Mouse (Mus musculus) olfactory bulb, adult 2 months (tissue): ENCODE measurements around the gene Dpf1. TPM values are rescaled to one million over a fixed set of nuclear protein-coding genes. Genes with fewer than 3 reads are reported as not detected.

Source experiments
- H3K27ac ChIP-seq: fragments of 200-500 bp; 2 replicates; pipeline ENCODE4 v1.5.1; 2012; ENCODE audit warnings: low read depth, low read length; ENCODE audit not compliant: insufficient read depth
- H3K4me1 ChIP-seq: fragments of 200-500 bp; 2 replicates; pipeline ENCODE4 v1.6.1; 2012; ENCODE audit warnings: low read length; ENCODE audit not compliant: control insufficient read depth, insufficient read depth
- H3K4me3 ChIP-seq: fragments of 200-500 bp; 2 replicates; pipeline ENCODE4 v1.5.1; 2012; ENCODE audit warnings: mild to moderate bottlenecking, low read depth, low read length, moderate library complexity; ENCODE audit not compliant: insufficient read depth
- CTCF ChIP-seq: fragments of 200-500 bp; IDR thresholded peaks from 2 replicates; pipeline ENCODE4 v1.5.1; 2012; ENCODE audit warnings: low read depth, mild to moderate bottlenecking, low read length, moderate library complexity; ENCODE audit not compliant: insufficient read depth
- POLR2A ChIP-seq: fragments of 200-500 bp; IDR thresholded peaks from 2 replicates; pipeline ENCODE4 v1.6.1; 2012; ENCODE audit warnings: mild to moderate bottlenecking, low read depth, low read length, moderate library complexity; ENCODE audit not compliant: insufficient read depth
- WGBS: fragments of 180-500 bp; shearing (Covaris S2); methylation state at CpG from one replicate; pipeline ENCODE4 v1.1.7; 2018; 5-methylcytosine and 5-hydroxymethylcytosine counted together
- polyA plus RNA-seq: library from polyadenylated mRNA; stranded (reverse); fragments of >200 nt; gene quantifications from 2 replicates; pipeline ENCODE4 v1.2.4, GENCODE M21; 2012; ENCODE audit warnings: low replicate concordance; ENCODE audit not compliant: missing spikeins, insufficient read depth, insufficient read length

Dpf1 gene
- polyA plus RNA-seq, 1 experiment, result not detected

- peaks cover 50% of the 10 kb centered on the region for H3K4me1 ChIP-seq
- WGBS, result 24% methylated on average over 12 of the region's 12 CpGs
- no peak for TF ChIP-seq CTCF
- H3K4me3 ChIP-seq, result no peak overlapping the region
- peak overlapping the region; percentile 78 for H3K27ac ChIP-seq
Measured at GRCm38 (mm10) chr7:29341722-29342121, 38.0 kb downstream of the Dpf1 start.

GRCm38 (mm10) chr7:29342489-29343092 is 38.8 kb downstream of the Dpf1 start:
- WGBS, result 35% methylated on average over 8 of the region's 8 CpGs
- H3K4me1 ChIP-seq, result peaks cover 56% of the 10 kb centered on the region
- H3K27ac ChIP-seq, result peak overlapping the region; percentile 77
- TF ChIP-seq POLR2A, result no peak
- TF ChIP-seq CTCF, result no peak
- no peak overlapping the region for H3K4me3 ChIP-seq

GRCm38 (mm10) chr7:29343746-29344145 is 40.0 kb downstream of the Dpf1 start:
- TF ChIP-seq POLR2A (no peak), CTCF (no peak)
- Histone ChIP-seq H3K4me3 (no peak overlapping the region), H3K4me1 (peaks cover 67% of the 10 kb centered on the region), H3K27ac (peak overlapping the region; percentile 29; the same call in 1 of the 2 replicates)
- WGBS, result 67% methylated on average over 7 of the region's 7 CpGs

- H3K4me3 ChIP-seq, result no peak overlapping the region
- H3K4me1 ChIP-seq, result peaks cover 78% of the 10 kb centered on the region
- WGBS, result 17% methylated on average over 4 of the region's 4 CpGs
- no peak for TF ChIP-seq POLR2A
- TF ChIP-seq CTCF, result no peak
- peak overlapping the region; percentile 97 for H3K27ac ChIP-seq
Measured at GRCm38 (mm10) chr7:29345534-29345933, 41.8 kb downstream of the Dpf1 start.

- Histone ChIP-seq H3K27ac (peak overlapping the region; percentile 97), H3K4me3 (no peak overlapping the region), H3K4me1 (peaks cover 76% of the 10 kb centered on the region)
- TF ChIP-seq CTCF (no peak), POLR2A (no peak)
- WGBS, result 37% methylated on average over 3 of the region's 3 CpGs
Measured at GRCm38 (mm10) chr7:29346212-29346611, 42.5 kb downstream of the Dpf1 start.

- no peak overlapping the region for H3K27ac ChIP-seq
- WGBS, result 72% methylated on average over 10 of the region's 10 CpGs
- peaks cover 66% of the 10 kb centered on the region for H3K4me1 ChIP-seq
- TF ChIP-seq POLR2A (no peak), CTCF (no peak)
- H3K4me3 ChIP-seq, result no peak overlapping the region
Measured at GRCm38 (mm10) chr7:29350489-29350888, 46.7 kb downstream of the Dpf1 start.

GRCm38 (mm10) chr7:29352246-29352645 is 48.5 kb downstream of the Dpf1 start:
- Histone ChIP-seq H3K27ac (no peak overlapping the region), H3K4me1 (peaks cover 58% of the 10 kb centered on the region), H3K4me3 (no peak overlapping the region)
- TF ChIP-seq CTCF (no peak), POLR2A (no peak)
- 52% methylated on average over 8 of the region's 8 CpGs for WGBS

- Histone ChIP-seq H3K4me3 (no peak overlapping the region), H3K27ac (no peak overlapping the region), H3K4me1 (peaks cover 40% of the 10 kb centered on the region)
- 50% methylated on average over 8 of the region's 8 CpGs for WGBS
- TF ChIP-seq POLR2A (no peak), CTCF (no peak)
Measured at GRCm38 (mm10) chr7:29354161-29354560, 50.4 kb downstream of the Dpf1 start.

- Histone ChIP-seq H3K4me1 (peaks cover 29% of the 10 kb centered on the region), H3K27ac (no peak overlapping the region)
- WGBS, result 84% methylated on average over 8 of the region's 8 CpGs
Measured at GRCm38 (mm10) chr7:29355406-29355805, 51.7 kb downstream of the Dpf1 start.

More at GRCm38 (mm10) chr7:29355406-29355805, 51.7 kb downstream of the Dpf1 start:
- H3K4me3 ChIP-seq, result no peak overlapping the region
- no peak for TF ChIP-seq POLR2A
- no peak for TF ChIP-seq CTCF
